Mouse (Mus musculus) spleen, adult 18-20 months (tissue): ENCODE data around the gene Mpdu1.

Source experiments
- DNase-seq, 2 experiments: peaks; one replicate each; pipeline ENCODE4 v3.0.0; 2022; ENCODE audit warnings: mixed read lengths in 2 of 2

The Mpdu1 gene

GRCm38 (mm10) chr11:69689891-69690290 lies 27.4 kb upstream of the Mpdu1 start:
- no peak for DNase-seq

GRCm38 (mm10) chr11:69687061-69687460 lies 24.6 kb upstream of the Mpdu1 start:
- no peak for DNase-seq

- no peak for DNase-seq
These were observed 23.9 kb upstream of the Mpdu1 start for GRCm38 (mm10) chr11:69686377-69686776.

GRCm38 (mm10) chr11:69685526-69686148 lies 23.2 kb upstream of the Mpdu1 start, which contains the start of gene Tnfsf13:
Gene Tnfsf13, minus strand, starts transcription at chr11:69685784.
- DNase-seq: no peak

GRCm38 (mm10) chr11:69684936-69685335 lies 22.5 kb upstream of the Mpdu1 start:
- no peak for DNase-seq

- no peak for DNase-seq
These were observed 21.8 kb upstream of the Mpdu1 start for GRCm38 (mm10) chr11:69684128-69684745.

- no peak for DNase-seq
These were observed 21.1 kb upstream of the Mpdu1 start for GRCm38 (mm10) chr11:69683576-69683975.

- DNase-seq: peak; percentile 60 to 83
These were observed 20.5 kb upstream of the Mpdu1 start for GRCm38 (mm10) chr11:69682840-69683533.

GRCm38 (mm10) chr11:69682209-69682839 lies 19.9 kb upstream of the Mpdu1 start:
- no peak for DNase-seq

GRCm38 (mm10) chr11:69681314-69682208 lies 19.1 kb upstream of the Mpdu1 start, which contains the start of gene Senp3:
Gene Senp3, minus strand, starts transcription at chr11:69682084.
- DNase-seq: peak; percentile 92 to 94

GRCm38 (mm10) chr11:69680136-69680855 lies 17.9 kb upstream of the Mpdu1 start:
- DNase-seq: no peak

- no peak for DNase-seq
These were observed 16.7 kb upstream of the Mpdu1 start for GRCm38 (mm10) chr11:69679144-69679543.

GRCm38 (mm10) chr11:69672211-69672706 lies 9.8 kb upstream of the Mpdu1 start, which contains the start of gene Eif4a1:
Gene Eif4a1, minus strand, starts transcription at chr11:69672423.
- peak; percentile 99 for DNase-seq

- DNase-seq: no peak
These were observed 9.3 kb upstream of the Mpdu1 start for GRCm38 (mm10) chr11:69671726-69672124.

- peak; percentile 90 to 94 for DNase-seq
These were observed 8.6 kb upstream of the Mpdu1 start for GRCm38 (mm10) chr11:69670786-69671725.

- DNase-seq: no peak
These were observed 4.2 kb upstream of the Mpdu1 start for GRCm38 (mm10) chr11:69666665-69667005.

- DNase-seq: peak; percentile 43 to 53
These were observed 3.7 kb upstream of the Mpdu1 start, which contains the start of gene Cd68 for GRCm38 (mm10) chr11:69665961-69666664. Gene Cd68, minus strand, starts transcription at chr11:69666153.

- DNase-seq: no peak
These were observed 3.1 kb upstream of the Mpdu1 start for GRCm38 (mm10) chr11:69665457-69665960.

GRCm38 (mm10) chr11:69664841-69665240 lies 2.4 kb upstream of the Mpdu1 start:
- DNase-seq: no peak
